Mouse (Mus musculus) cortical plate, adult 2 months (tissue): ENCODE data around the gene Stum. TPM values are rescaled to one million over a fixed set of nuclear protein-coding genes. Genes with fewer than 3 reads are reported as not detected.
A peak's percentile ranks its signal among the peaks of the same experiment; 100 is the strongest.

Experiments
- H3K27ac ChIP-seq: fragments of 200-500 bp; 2 replicates; pipeline ENCODE4 v1.5.1; 2012; ENCODE audit warnings: low read length, control low read depth, inconsistent platforms; ENCODE audit not compliant: insufficient read depth
- H3K4me1 ChIP-seq: fragments of 200-500 bp; 2 replicates; pipeline ENCODE4 v1.6.1; 2011; ENCODE audit warnings: low read length; ENCODE audit not compliant: control insufficient read depth, insufficient read depth
- H3K4me3 ChIP-seq: fragments of 200-500 bp; 2 replicates; pipeline ENCODE4 v1.5.1; 2011; ENCODE audit warnings: mild to moderate bottlenecking, low read length, control low read depth; ENCODE audit not compliant: insufficient read depth
- CTCF ChIP-seq: fragments of 200-500 bp; IDR thresholded peaks from 2 replicates; pipeline ENCODE4 v1.5.1; 2011; ENCODE audit warnings: mild to moderate bottlenecking, control low read depth, low read length; ENCODE audit not compliant: insufficient read depth; ENCODE audit errors: extremely low read depth
- POLR2A ChIP-seq: fragments of 200-500 bp; IDR thresholded peaks from 2 replicates; pipeline ENCODE4 v1.6.1; 2011; ENCODE audit warnings: mild to moderate bottlenecking, low read length, control low read depth; ENCODE audit not compliant: insufficient read depth; ENCODE audit errors: extremely low read depth
- polyA plus RNA-seq: library from polyadenylated mRNA; depleted of rRNA; stranded (reverse); fragments of >200 nt; gene quantifications from 2 replicates; pipeline ENCODE4 v1.2.3, GENCODE M21; 2012

Stum gene
- polyA plus RNA-seq, 1 experiment = 93.7 TPM

DNA sequence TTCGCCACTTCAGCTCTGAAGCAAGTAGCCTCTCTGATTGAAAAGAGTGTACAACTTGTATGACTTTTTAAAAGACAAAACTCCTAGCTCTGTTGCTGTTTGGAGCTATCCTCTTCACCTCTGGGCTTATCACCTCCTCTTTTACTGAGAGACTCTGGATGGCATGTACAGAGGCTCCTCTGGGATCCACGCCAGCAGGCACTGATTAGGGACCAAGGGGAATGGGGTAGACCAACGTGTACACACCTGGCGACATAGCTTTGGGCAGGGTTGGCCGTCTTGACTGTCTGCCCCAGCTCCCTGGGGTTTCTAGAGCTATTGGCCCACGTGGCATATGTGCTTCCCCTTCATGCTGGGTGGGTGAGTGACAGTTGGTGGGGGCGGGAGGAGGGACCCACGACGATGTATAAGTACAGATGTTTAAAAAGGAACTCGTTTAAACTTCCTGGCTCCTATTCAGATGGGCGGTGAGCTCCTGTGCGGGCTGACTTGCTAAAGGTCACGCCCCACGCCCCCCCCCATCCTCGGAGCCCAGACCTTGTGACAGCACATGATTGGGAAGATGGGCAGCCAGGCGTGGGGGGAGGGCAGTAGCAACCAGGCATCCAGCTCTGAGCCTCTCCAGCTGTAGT, 60.2 kb downstream of the Stum start:
- H3K27ac ChIP-seq = no peak overlapping the region
- H3K4me3 ChIP-seq = no peak overlapping the region
- peaks cover 2% of the 10 kb centered on the region; the same call in 1 of the 2 replicates for H3K4me1 ChIP-seq
- TF ChIP-seq POLR2A (no peak), CTCF (no peak)

DNA sequence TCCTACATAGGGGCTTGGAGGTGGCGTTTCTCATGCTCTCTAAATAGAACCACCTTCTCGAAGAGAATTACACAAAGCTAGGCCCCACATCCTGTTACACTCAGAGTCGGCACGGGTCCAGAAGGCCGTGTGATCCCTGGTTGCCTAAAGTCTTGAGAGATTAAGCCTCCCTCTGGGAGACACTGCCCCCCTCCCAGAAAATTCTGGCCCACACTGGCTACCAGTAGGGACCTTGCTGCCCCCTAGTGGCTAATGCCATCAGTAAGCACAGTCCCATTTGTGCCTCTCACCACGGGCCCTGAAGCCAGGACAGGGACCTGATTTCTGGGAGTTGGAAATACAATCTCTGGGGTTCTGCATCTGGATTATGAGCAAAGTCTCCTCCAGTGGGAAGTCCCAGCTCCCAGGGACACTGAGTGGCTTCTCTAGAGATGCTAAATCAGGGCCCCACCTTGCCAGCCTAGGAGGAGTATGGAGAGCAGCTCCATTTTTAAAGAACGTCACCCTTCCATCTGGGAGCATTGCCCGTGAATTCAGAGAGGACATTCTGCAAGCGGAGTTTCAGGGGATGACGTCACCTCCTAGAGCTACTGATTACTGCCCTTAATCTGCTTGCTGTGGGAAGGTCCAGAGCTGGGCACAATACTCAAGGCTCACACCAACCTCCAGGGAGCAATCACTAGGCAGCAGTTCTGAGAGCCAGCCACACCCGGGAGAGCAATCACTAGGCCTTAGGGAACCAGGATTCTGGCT, 61.1 kb downstream of the Stum start:
- Histone ChIP-seq H3K27ac (0 out of 2 replicates have a peak overlapping the region, but pooled peaks have one; percentile 7), H3K4me1 (0 out of 2 replicates have a peak, but pooled peaks cover 2% of the 10 kb centered on the region)
- TF ChIP-seq CTCF (peak; percentile 77), POLR2A (no peak)

DNA sequence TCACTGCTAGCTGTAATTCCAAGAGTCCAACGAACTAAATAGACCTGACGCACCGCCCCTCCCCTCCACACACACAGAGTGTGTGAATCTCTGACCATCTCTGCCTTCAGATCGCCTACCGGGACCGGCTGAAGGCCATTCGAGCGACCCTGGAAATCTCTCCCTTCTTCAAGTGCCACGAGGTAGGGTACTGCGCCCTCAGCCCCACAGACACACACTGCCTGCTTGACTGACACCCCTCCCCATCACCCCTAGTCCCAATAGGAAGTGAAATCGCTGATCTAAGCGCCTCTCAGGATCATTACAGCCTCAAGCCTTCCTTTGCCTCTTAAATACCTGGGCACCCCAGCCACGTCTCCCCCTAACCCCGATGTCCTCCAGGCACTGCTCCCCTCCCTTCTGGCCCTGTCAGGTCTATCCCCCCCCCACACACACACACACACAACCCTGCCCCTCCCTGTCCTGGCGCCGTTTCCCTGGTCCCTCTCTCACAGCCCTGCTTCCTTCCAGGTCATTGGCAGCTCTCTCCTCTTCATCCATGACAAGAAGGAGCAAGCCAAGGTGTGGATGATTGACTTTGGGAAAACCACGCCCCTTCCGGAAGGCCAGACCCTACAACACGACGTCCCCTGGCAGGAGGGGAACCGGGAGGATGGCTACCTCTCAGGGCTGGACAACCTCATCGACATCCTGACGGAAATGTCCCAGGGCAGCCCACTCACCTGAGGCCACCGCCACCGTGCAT, 62.0 kb downstream of the Stum start:
- Histone ChIP-seq H3K4me3 (no peak overlapping the region), H3K4me1 (0 out of 2 replicates have a peak, but pooled peaks cover 2% of the 10 kb centered on the region), H3K27ac (no peak overlapping the region)
- no peak for TF ChIP-seq CTCF
- no peak for TF ChIP-seq POLR2A

More for the DNA sequence above, 61.1 kb downstream of the Stum start:
- H3K4me3 ChIP-seq = no peak overlapping the region

DNA sequence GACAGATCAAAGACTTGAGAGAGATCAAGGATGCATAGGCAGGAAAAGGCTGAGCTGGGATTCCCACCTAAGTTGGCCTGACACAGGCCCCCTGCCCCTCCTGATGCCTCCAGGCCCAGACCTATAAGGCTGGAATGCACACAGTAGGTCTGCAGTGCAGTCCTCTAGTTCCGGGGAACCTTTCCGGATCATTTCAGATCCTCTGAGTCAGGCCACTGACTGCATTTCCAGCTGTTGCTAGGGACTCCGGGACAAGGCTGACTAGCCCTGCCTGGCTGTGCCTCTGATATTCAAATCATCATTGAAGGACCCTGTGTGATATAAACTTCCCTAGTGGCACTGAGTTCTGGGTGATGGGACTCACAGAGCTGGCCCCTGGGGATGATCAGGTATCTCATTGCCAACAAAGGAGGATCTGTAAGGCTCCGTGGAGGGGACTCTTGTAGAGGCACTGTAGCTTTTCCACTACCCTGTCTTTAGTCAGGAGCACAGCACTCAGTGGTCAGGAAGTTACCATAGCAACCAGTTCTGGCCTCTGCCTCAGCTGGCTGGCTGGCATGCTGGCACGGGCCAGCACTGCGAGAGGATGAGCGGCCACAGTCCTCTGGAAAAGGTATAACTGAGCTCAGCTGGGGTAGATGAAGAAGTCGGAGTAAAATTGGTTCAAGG, 62.7 kb downstream of the Stum start:
- TF ChIP-seq POLR2A (no peak), CTCF (no peak)
- Histone ChIP-seq H3K27ac (no peak overlapping the region), H3K4me1 (0 out of 2 replicates have a peak, but pooled peaks cover 2% of the 10 kb centered on the region), H3K4me3 (no peak overlapping the region)

DNA sequence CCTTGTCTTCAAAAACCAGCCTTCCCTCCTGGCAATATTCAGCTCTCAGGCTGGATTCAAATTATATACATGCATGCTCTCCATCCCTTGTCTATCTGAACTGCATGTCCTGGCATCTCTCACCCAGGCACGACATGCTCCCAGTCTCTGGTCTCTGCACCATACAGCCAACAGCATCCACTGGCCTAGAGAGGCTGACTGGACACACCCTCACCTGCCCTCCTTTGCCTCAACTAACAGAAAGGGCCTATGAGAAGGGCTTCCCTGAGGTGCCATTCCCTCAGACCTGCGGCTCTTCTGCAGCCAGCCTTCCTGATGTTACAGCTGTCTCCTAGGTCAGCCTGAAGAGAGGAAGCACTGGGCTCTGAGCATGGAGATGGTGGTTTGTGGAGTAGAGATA, 64.2 kb downstream of the Stum start:
- TF ChIP-seq CTCF = no peak
- no peak for TF ChIP-seq POLR2A
- Histone ChIP-seq H3K4me3 (no peak overlapping the region), H3K4me1 (0 out of 2 replicates have a peak, but pooled peaks cover 2% of the 10 kb centered on the region), H3K27ac (no peak overlapping the region)

DNA sequence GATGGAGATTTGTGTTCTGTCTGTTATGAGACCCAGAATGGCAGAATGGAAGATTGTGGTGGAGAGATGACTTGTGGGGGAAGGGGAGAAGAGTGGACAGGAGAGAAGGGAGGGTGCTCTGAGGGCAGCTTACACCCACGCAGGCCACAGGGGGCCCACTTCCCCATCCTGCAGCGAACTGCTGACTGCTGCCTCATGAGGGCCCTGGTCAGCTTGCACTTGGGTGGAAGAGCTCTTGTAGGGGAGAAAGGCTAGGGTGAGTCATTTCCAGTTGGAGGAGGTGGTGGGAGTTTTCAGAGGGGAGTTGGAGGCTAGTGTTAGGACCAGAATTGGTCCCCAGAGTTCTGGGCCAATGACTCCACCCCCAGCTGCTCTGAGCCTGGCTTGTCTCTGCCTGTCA, 66.2 kb downstream of the Stum start:
- Histone ChIP-seq H3K4me1 (0 out of 2 replicates have a peak, but pooled peaks cover 2% of the 10 kb centered on the region), H3K4me3 (no peak overlapping the region), H3K27ac (no peak overlapping the region)
- no peak for TF ChIP-seq CTCF
- no peak for TF ChIP-seq POLR2A

DNA sequence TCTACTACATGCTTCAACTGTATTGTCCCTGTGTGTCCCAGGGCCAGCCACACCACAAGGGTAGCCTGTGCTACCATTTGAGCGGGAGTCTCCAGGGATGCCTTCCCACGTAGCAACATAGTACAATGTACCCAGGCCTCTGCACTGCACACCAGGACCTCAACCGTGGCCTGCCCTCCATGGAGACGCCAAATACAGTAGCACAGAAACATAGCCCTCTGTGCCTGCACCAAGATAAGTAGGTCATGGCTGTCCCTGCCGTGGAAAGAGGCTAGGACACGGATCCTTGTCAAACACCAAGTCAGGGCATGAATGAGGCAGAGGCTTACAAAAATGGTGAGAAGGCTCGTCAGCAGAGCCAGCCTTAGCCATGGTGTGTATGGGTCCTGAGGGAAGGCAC, 67.5 kb downstream of the Stum start:
- no peak overlapping the region for H3K4me3 ChIP-seq
- no peaks in the 10 kb centered on the region for H3K4me1 ChIP-seq
- TF ChIP-seq POLR2A (no peak), CTCF (no peak)
- no peak overlapping the region for H3K27ac ChIP-seq

DNA sequence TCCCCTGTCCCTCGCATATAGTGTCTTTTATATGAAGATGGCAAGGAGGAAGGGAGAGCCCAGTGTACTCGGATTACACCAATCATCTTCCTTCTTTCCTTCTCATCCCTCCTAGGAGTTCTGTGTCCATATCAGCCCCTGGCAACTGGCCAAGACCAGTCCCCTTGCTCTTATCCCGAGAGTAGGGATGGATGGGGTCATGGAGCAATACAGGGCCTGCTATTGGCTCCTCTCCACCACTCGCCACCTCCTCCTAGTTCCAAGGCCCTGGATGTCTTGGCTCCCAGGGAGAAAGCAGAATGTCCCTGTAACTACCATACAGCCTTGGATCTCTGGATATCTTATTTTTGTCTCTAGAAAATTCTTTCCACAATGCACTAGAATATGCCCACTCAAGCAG, 68.2 kb downstream of the Stum start:
- Histone ChIP-seq H3K4me3 (no peak overlapping the region), H3K27ac (no peak overlapping the region), H3K4me1 (no peaks in the 10 kb centered on the region)
- TF ChIP-seq POLR2A (no peak), CTCF (no peak)

DNA sequence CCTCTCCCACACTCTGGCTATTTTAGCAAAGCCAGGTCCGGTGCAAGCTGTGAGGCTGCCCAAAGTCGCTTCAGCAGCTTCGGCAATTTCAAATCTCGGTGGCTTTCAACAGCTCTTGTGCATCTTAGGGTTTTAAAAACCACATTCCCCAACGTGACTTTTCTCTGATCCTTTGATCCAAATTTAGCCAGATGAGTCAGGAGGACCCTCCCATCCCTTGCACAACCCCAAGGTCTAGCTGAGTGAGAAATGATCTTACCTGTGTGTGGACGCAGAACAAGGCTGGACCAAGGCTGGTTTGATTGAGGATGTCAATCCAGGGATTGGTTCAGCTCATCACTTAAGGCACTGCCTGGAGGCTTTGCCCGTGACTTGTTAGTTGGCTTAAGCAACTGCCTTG, 73.0 kb downstream of the Stum start:
- H3K27ac ChIP-seq = no peak overlapping the region
- H3K4me3 ChIP-seq = no peak overlapping the region
- H3K4me1 ChIP-seq = 0 out of 2 replicates have a peak, but pooled peaks cover 3% of the 10 kb centered on the region
- TF ChIP-seq CTCF (no peak), POLR2A (no peak)
